Mouse (Mus musculus) heart, adult 18-20 months (tissue): ENCODE results near the gene Ms4a4b. TPM values are rescaled to one million over a fixed set of nuclear protein-coding genes. Genes with fewer than 3 reads are reported as not detected.
"Not testable (repeated sequence)": the region's sequence is repeated elsewhere in the genome, so short reads cannot be mapped to it uniquely, and the experiment has no call there.

ENCODE experiments used
- DNase-seq, 2 experiments: peaks; one replicate each; pipeline ENCODE4 v3.0.0; 2021 to 2022; ENCODE audit warnings: mixed read lengths in 1 of 2
- long read RNA-seq, 2 experiments: library from polyadenylated mRNA; stranded (forward); transcript quantifications; one replicate each; pipeline ENCODE4 v2.0.0; 2021
- total RNA-seq, 2 experiments: library from RNA; stranded (reverse); gene quantifications; 2 replicates each; pipeline ENCODE4 v1.2.3; 2021

The Ms4a4b gene
- 1 to 10 TPM; 1.1 to 5.0 TPM for total RNA-seq
- long read RNA-seq, experiment 1, full-length matches to known transcripts, result 1 of 2 reads
- long read RNA-seq, experiment 1, partial matches to known transcripts, result 0 of 2 reads
- long read RNA-seq, experiment 1, other reads (novel, unspliced or antisense), result 1 of 2 reads
- long read RNA-seq, experiment 2, result 0 reads

DNA sequence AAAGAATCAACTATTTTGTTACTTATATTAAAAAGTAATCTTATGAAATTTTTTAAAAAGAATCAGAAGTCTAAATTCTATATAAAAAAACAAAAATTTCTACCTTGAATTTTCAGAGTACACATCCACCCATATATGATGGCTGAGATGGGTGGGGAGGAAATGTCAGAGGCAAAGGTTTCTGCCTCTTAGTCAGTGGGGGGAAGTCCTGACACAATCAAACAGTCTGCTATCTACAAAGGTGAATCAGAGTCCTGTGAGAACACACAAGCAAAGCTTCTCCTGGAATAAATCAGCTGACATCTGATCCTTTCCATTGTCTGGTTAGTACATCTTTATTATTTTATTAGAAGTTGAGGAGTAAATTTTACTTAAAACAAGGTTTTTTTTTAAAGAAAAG, at the start of gene Ms4a4b:
Ms4a4b (plus strand) TSS at position 216 of the 400 bp plus-strand sequence.
- no peak for DNase-seq

- DNase-seq, result no peak
Measured at GRCm38 (mm10) chr19:11395769-11396168, 47.6 kb upstream of the Ms4a4b start.

DNA sequence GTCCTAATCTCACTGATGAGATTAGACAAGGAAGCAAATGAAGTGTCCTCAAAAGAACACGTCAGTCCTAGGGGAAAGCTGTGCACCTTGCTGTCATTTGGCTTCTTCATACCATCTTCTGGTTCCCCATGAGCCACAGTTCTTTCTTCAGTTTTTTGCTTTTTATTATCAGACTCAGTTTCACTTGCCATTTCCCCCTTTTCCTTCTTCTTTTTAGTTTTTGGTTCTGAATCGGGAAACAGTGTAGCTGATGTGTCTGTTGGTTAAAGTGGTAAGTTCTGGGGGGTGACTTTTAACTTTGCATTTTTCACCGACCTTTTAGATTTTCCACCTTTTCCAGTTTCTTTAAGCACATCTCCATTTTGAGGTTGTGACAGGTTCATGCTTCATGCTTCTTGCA, 38.8 kb upstream of the Ms4a4b start, which contains the start of gene Ms4a4c:
Ms4a4c (plus strand) TSS at position 244 of the 400 bp plus-strand sequence.
- DNase-seq, result no peak

DNA sequence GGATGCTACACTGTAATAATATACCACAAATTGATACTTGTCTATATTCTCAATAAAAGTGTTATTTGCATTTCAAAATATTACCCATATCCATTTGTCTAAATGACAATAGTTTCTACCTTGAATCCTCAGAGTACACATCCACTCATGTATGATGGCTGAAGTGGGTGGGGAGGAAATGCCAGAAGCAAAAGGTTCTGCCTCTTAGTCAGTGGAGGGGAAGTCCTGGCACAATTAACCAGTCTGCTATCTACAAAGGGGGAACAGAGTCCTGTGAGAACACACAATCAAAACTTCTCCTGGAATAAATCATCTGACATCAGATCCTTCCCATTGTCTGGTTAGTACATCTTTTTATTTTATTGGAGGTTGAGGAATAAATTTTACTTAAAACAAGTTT, 35.9 kb upstream of the Ms4a4b start:
- peak in 1 of 2 experiments; percentile 12 for DNase-seq

- no peak for DNase-seq
Measured at GRCm38 (mm10) chr19:11408591-11408990, 34.8 kb upstream of the Ms4a4b start.

DNA sequence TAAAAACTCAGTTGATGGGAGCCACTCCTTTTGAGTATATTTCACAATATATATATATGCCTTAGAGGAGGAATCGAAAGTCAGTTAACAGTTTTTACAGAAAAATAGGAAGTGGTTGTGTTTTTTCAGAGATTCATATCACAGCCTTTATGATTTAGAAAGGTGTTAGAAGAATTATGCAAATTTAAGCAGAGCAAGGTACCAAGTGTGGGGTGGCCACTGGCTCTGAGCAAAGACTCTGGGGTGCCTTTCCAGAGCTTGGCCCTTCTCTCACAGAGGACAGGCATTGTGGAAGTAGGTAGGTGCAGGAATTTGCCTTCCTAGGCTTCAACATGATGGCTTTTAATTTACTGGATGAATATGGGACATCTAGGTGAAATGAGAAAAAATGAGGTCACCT, 31.7 kb upstream of the Ms4a4b start:
- no peak for DNase-seq

DNA sequence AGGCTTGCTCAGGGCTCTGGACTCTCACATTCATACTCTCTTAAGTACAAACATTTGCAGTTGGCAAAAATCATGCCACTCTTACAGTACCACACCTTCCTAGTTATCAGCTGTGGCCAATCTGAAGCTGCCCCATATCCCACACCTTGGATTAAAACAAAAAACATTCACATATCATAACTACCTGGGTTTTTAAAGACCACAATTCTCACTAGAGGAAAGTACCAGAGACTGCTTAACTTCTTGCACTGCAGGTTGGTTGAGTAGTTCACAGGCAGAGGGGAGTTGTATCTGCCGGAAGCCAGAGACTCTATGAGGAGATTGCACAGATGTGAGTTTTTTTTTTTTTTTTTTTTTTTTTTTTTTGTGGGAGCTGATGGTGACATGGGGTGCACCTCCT, 29.3 kb upstream of the Ms4a4b start:
- DNase-seq, result no peak

GRCm38 (mm10) chr19:11415581-11415980, 27.8 kb upstream of the Ms4a4b start:
- no peak for DNase-seq

- not testable (repeated sequence) for DNase-seq
Measured at GRCm38 (mm10) chr19:11418865-11419264, 24.5 kb upstream of the Ms4a4b start.

GRCm38 (mm10) chr19:11431209-11431608, 12.1 kb upstream of the Ms4a4b start:
- peak in 1 of 2 experiments; percentile 28 for DNase-seq

DNA sequence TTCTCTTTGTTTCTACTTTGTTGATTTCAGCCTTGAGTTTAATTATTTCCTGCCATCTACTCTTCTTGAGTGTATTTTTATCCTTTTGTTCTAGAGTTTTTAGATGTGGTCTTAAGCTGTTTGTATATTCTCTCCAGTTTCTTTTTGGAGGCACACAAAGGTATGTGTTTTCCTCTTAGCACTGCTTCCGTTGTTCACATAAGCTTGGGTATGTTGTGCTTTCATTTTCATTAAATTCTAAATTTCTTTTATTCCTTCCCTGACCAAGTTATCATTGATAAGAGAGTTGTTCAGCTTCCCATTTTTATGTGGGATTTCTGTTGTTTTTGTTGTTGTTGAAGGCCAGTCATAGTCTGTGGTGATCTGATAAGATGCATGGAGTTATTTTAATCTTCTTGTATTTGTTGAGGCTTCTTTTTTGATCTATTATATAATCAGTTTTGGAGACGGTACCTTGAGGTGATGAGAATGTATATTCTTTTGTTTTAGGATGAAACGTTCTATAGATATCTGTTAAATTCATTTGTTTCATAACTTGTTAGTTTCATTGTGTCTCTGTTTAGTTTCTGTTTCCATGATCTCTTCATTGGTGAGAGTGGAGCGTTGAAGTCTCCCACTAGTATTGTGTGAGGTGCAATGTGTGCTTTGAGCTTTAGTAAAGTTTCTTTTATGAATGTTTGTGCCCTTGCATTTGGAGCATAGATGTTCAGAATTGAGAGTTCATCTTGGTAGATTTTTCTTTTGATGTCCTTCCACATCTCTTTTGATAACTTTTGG, 8.1 kb upstream of the Ms4a4b start:
- DNase-seq, result no peak

GRCm38 (mm10) chr19:11443964-11444363, 611 bp downstream of the Ms4a4b start:
- DNase-seq, result no peak

DNA sequence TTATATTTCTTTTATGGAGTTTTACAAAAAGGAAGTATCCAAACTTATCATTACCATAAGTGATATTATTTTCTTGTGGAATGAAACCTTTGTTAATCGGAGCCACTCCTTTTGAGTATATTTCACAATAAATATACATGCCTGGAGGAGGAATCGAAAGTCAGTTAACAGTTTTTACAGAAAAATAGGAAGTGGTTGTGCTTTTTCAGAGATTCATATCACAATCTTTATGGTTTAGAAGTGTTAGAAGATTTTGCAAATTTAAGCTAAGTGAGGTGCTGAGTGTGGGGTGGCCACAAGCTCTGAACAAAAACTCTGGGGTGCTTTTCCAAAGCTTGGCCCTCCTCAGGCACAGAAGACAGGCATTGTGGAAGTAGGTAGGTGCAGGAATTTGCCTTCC, 3.9 kb downstream of the Ms4a4b start:
- DNase-seq, result no peak

DNA sequence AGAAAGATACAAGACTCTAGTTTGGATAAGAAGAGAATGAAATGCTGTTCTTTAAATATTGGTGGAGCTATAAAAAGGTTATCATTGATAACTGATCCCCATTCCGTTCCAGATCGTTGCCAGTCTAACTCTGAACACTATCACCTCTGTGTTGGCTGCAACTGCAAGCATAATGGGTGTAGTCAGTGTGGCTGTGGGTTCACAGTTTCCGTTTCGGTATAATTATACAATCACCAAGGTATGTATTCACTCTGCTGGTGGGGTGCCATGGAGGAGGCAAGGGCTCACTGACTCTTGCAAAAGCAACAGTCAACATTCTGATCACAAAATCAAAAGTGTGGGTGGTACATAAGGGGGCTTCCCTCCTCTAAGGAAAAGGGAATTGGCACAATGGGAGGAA, 15.7 kb downstream of the Ms4a4b start:
- DNase-seq, result not testable (repeated sequence)

DNA sequence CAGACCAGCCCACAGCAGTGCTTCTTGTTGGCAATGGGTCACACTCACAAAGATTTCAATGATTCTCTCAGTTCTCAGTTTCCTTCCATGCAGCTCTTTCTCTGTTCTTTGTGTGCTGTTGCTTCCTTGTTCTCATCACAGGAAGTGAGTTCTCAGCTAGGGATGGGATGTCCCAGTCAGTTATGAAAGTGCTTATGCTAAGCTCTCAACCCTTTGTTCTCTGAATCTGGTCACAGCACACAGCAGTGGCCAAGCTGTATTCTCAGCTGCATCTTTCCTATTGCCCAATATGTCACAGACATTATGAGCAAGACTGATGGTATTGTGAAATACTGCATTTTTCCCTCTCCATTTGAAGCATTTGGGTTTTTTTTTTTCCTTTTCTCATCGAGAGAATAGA, 21.4 kb downstream of the Ms4a4b start:
- DNase-seq, result peak in 1 of 2 experiments; percentile 49

- DNase-seq, result no peak
Measured at GRCm38 (mm10) chr19:11466471-11466870, 23.1 kb downstream of the Ms4a4b start.

DNA sequence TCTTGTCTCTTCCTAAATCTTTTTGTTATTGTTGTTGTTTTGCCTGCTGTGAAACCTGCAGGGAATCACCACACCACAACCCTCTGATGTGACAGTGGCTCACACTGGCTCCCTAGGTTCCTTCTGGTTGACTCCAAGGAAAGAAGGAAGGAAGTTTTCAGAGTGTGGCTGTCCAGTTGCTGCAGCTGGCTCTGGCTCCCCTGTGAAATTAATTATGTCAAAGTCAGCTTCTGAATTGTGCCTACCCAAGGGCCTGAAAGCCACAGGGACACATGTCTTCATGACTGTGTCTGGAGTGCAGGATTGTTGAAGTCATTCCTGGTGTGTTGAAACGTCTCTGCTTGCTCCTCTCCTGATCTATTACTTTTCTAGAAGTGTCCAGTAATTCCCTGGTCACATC, 25.0 kb downstream of the Ms4a4b start:
- peak in 1 of 2 experiments; percentile 49 for DNase-seq

DNA sequence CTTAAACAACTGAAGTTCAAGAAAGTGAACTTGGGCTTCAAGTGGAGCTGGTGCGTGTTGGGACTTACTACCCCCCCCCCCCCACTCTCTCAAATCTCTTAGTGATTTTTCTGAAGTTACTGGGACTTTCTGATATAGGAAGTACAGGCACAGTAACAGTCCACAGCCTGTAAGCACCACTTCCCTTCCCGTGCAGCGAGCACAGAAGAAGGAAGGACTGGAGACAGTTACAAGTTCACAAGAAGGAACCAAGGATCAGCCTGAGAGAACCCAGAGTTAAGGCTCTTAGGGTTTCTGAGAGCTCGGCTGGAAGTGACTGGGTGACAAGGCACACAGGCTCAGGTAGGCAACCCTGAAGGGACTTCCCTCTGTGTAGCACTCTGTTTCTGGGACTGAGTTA, 25.9 kb downstream of the Ms4a4b start, which contains the start of gene Ms4a6c:
Ms4a6c (plus strand) TSS at position 152 of the 400 bp plus-strand sequence.
- peak in 1 of 2 experiments; percentile 42 for DNase-seq

DNA sequence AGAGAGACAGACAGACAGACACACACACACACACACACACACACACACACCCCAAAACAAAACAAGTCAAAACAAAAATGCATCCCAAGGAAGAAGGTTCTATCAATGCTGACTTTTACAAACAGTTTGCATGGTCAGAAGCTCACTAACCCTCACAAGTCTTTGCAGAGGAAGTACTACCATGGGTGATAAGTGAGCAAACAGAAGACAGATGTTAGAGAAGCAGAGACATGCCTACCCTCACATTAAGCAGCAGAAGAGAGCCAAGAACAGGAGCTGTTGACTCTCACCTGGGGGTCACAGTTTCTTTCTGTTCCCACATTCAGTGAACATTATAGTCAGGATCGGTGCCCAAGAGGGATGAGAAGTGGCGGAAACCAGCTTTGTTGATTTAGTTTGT, 36.4 kb downstream of the Ms4a4b start:
- DNase-seq, result no peak

DNA sequence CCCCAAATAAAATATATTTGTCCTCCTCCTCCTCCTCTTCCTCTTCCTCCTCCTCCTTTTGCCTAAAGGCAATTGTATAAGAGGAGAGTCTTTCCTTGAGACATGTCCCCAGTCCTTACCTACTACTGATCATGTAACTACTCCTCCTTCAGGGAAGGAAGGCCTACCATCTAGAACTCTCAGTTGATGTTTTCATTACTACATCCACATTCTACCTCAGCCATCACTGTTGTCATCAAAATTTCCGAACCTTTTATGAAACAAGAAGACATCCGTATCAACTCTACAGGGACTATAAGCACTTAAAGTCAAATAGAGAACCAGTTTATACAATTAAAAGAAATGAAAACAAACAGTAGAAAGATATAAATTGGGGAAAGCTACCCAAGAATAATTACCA, 39.3 kb downstream of the Ms4a4b start:
- no peak for DNase-seq

DNA sequence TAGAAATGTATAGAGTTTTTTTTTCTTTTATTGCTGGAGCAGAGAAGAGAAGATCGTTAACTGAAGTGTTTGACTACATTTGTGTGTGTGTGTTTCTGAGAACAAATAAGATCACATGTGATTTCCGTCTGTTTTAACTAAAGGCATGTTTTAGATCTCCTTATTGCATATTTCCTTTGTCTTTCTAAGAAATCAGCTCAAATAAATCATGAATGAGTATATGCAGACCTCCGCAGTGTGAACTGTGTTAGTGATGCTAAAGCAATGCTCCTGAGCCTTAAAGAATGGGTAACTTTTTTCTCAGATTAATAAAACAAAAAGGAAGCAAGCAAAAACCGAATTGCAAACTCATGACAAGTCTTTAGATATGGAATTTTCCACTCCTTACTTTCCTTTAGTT, 40.6 kb downstream of the Ms4a4b start:
- DNase-seq, result no peak

DNA sequence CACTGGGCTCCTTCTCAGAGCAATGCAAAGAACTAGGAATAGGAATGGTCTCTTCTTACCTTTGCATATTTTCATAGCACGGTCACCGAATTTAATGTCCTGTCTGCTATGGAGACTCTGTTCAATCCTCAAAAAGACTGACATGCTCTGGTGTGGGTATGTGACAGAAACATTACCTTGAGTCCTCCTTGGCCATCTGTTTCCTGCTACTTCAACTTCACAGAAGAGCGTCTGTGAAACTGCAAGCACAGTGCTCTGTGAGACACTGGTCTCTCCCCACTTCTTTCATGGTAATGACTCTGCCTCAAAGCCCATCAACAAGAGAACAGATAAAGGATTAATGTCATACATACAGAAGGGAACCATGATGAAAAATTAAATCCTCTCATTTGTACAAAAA, 41.0 kb downstream of the Ms4a4b start:
- no peak for DNase-seq

- no peak for DNase-seq
Measured at GRCm38 (mm10) chr19:11485266-11485665, 41.9 kb downstream of the Ms4a4b start.

- DNase-seq, result no peak
Measured at GRCm38 (mm10) chr19:11485746-11486145, 42.4 kb downstream of the Ms4a4b start, which contains the start of gene Gm8369. TSS of gene Gm8369 (plus strand) at chr19:11485938.
